Mouse (Mus musculus) spleen, adult 2 months (tissue): ENCODE results near the gene Fnbp1.

Experiments
- CTCF ChIP-seq: fragments of 200-500 bp; IDR thresholded peaks from 2 replicates; pipeline ENCODE4 v1.5.1; 2011; ENCODE audit warnings: mild to moderate bottlenecking, inconsistent platforms; ENCODE audit not compliant: insufficient read depth, insufficient read length, insufficient replicate concordance; ENCODE audit errors: extremely low read depth
- POLR2A ChIP-seq: fragments of 200-500 bp; IDR thresholded peaks from 2 replicates; pipeline ENCODE4 v1.6.1; 2011; ENCODE audit warnings: low read depth, low read length, inconsistent platforms

DNA sequence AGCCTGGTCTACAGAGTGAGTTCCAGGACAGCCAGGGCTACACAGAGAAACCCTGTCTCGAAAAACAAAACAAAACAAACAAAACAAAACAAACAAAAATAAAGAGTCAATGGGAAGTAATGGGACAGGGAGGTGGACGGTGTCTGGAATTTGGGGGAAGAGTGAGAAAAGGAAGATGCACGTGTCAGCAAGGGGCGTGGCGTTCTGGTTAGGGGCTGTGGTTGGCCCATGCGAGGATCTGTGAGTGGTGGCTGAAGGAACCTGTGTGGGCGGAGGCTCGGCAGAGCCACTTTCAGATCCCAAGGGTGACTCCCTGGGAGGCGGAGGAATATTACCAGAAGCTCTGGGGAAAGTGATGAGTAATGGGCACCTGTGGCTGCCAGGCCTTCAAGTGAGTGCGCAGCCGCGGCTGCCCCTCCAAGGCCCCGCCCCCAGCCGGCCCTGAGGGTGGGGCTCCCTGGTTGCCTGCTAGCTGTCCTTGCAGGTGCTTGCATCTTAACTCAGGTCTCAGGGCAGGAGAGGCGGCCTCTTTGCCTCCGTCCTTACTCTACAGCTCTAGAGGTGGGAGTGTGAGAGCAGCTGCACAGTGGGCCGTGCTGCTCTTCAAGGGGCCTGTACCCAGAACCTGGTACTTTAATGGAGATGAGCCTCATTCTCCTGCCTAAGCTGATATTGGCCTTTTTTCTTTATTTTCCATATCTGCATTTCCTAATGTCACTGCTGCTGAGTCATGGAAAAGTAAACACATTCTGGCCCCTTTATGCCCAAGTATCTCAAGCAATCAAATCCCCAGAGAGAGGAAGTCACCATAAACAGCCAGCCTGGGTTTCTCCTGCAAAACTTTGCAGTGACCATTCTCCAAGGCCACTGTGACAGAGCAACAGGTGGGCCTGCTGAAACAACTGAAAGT, 156.4 kb downstream of the Fnbp1 start:
- TF ChIP-seq POLR2A = no peak
- TF ChIP-seq CTCF = no peak
